17 mouse cellular contexts compared by ENCODE assay signal in the genomic region with DNA sequence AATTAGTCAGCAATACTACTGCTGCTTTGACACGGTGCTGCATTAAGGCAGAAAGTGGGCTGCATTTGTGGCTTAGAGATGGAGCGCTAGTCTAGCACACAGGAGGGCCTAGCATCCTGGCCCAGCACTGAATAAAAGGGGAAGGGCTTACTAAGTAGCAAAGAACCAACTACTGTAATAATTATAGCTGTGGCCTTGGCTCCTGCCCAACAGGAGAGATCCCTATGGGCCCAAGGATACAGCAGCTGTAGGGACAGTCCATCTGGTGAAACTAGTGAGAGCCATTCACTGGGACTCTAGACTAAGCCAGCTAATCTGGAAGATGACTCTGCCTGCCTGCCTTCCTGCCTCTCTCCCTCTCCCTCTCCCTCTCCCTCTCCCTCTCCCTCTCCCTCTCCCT. TPM values are rescaled to one million over a fixed set of nuclear protein-coding genes. Genes with fewer than 3 reads are reported as not detected.
DNase-seq lines count a peak whose midpoint lies in the region; ATAC-seq and TF ChIP-seq lines count a peak whose summit lies in the region.
"Had no signal": no experiment of that assay in that cellular context is flagged by ENCODE, and none has a peak within 500 bp of the region (broad histone marks: within the 10 kb centered on the region; RNA-seq: fewer than 3 reads in every experiment).

No protein-coding gene starts in this region.

- peak; percentile 55 for ATAC-seq in midbrain, embryonic 13.5 days
- ATAC-seq in midbrain, embryonic 16.5 days: no peak
- ATAC-seq: liver, embryonic 12.5 days; lung, postnatal 0 days; Patski had no signal

- H3K4me3 ChIP-seq in midbrain, embryonic 13.5 days (replicated peaks): no peak overlapping the region
- H3K4me3 ChIP-seq in midbrain, embryonic 16.5 days (ENCODE audit: low read depth, low read length): no peak overlapping the region
- H3K4me3 ChIP-seq: erythroblast, embryonic 14.5 days; kidney, embryonic 15.5 days; limb, embryonic 10.5 days; liver, embryonic 12.5 days had no signal

- DNase-seq in cerebellum, adult 11-12 months: peak; percentile 22
- no peak for DNase-seq in cerebellum, adult 8-10 months
- DNase-seq in heart, adult 11 months: peak; percentile 91
- no peak for DNase-seq in heart, adult 9 months (ENCODE audit: low spot score in 2 of 2)
- peak; percentile 74 for DNase-seq in brain, embryonic 14.5 days (ENCODE audit: low read depth)
- DNase-seq: gastrocnemius, postnatal 25 days; layer of hippocampus, postnatal 36 days; thymus, postnatal 25 days had no signal

- TF ChIP-seq CTCF in brain, embryonic 14.5 days (IDR thresholded peaks at IDR 0.05; ENCODE audit: borderline replicate concordance, extremely low read depth, insufficient read depth, insufficient read length): no peak

- H3K27ac ChIP-seq in midbrain, embryonic 13.5 days: no peak overlapping the region
- no peak overlapping the region for H3K27ac ChIP-seq in midbrain, embryonic 16.5 days (ENCODE audit: low read length)
- H3K27ac ChIP-seq: kidney, embryonic 15.5 days; limb, embryonic 10.5 days; liver, embryonic 12.5 days had no signal

- WGBS in midbrain, embryonic 13.5 days: 79% methylated on average over 2 of the region's 2 CpGs
- 73% methylated on average over 2 of the region's 2 CpGs for WGBS in midbrain, embryonic 16.5 days

- no peak overlapping the region for H3K9ac ChIP-seq in midbrain, embryonic 13.5 days (replicated peaks)
- H3K9ac ChIP-seq in midbrain, embryonic 16.5 days (ENCODE audit: low read depth, low read length): no peak overlapping the region
- H3K9ac ChIP-seq: kidney, embryonic 15.5 days; liver, embryonic 12.5 days had no signal

- H3K36me3 ChIP-seq in midbrain, embryonic 13.5 days: no peaks in the 10 kb centered on the region
- no peaks in the 10 kb centered on the region for H3K36me3 ChIP-seq in midbrain, embryonic 16.5 days (ENCODE audit: control insufficient read depth, insufficient read depth, low read length)
- H3K36me3 ChIP-seq: kidney, embryonic 15.5 days; limb, embryonic 10.5 days; liver, embryonic 12.5 days had no signal

- no peak overlapping the region for H3K4me2 ChIP-seq in midbrain, embryonic 13.5 days (replicated peaks)
- no peak overlapping the region for H3K4me2 ChIP-seq in midbrain, embryonic 16.5 days (ENCODE audit: low read length)
- H3K4me2 ChIP-seq: kidney, embryonic 15.5 days; liver, embryonic 12.5 days had no signal

- H3K9me3 ChIP-seq in midbrain, embryonic 13.5 days: no peaks in the 10 kb centered on the region
- H3K9me3 ChIP-seq in midbrain, embryonic 16.5 days (replicated peaks; ENCODE audit: control insufficient read depth, low read length, poor library complexity, severe bottlenecking): no peaks in the 10 kb centered on the region
- H3K9me3 ChIP-seq: kidney, embryonic 15.5 days; limb, embryonic 10.5 days; liver, embryonic 12.5 days had no signal

- TF ChIP-seq POLR2A in brain, embryonic 14.5 days (IDR thresholded peaks at IDR 0.05; ENCODE audit: borderline replicate concordance, extremely low read depth, insufficient read depth, insufficient read length, poor library complexity, severe bottlenecking): no peak

- H3K4me1 ChIP-seq in midbrain, embryonic 13.5 days (replicated peaks): peaks cover 8% of the 10 kb centered on the region
- H3K4me1 ChIP-seq in midbrain, embryonic 16.5 days (ENCODE audit: control insufficient read depth, insufficient read depth, low read length): peaks cover 8% of the 10 kb centered on the region
- H3K4me1 ChIP-seq: kidney, embryonic 15.5 days; limb, embryonic 10.5 days; liver, embryonic 12.5 days had no signal

- H3K27me3 ChIP-seq in midbrain, embryonic 13.5 days: no peaks in the 10 kb centered on the region
- H3K27me3 ChIP-seq in midbrain, embryonic 16.5 days (ENCODE audit: control insufficient read depth, insufficient read depth, low read depth, low read length): no peaks in the 10 kb centered on the region
- H3K27me3 ChIP-seq: kidney, embryonic 15.5 days; liver, embryonic 12.5 days had no signal

RNA-seq across cellular contexts. Expression of a gene that starts 23.6 kb away (rescaled TPM):
- 0.19 TPM in 1 of 2 replicates, not detected in the other for polyA plus RNA-seq in midbrain, embryonic 13.5 days (2015; fragmentation: Nextera tagmentation; extraction: Ambion mirVana)
- 0.11 TPM in 1 of 2 replicates, not detected in the other for polyA plus RNA-seq in midbrain, embryonic 16.5 days (2015; fragmentation: Nextera tagmentation; extraction: Ambion mirVana)
- not detected in 2 replicates for polyA plus RNA-seq in brain, embryonic 14.5 days (2012; rRNA removed)
- polyA plus RNA-seq: erythroblast, embryonic 14.5 days; heart, embryonic 14.5 days; limb, embryonic 10.5 days; liver, embryonic 12.5 days; Patski had no signal

Comparison
In these comparisons a context has a peak if more than half of its experiments do, and no peak if none do; other contexts are left out.
1. DNase-seq: peak in cerebellum, adult 11-12 months (single experiment), heart, adult 11 months (single experiment) and brain, embryonic 14.5 days (single experiment); none in cerebellum, adult 8-10 months (single experiment) and heart, adult 9 months (0 of 2).